Mouse (Mus musculus) ES-Bruce4 (cell line): ENCODE measurements at regions not wholly inside any gene's neighbourhood (a gene's known extent, or its start where the extent isn't known, plus 50 kb on each side); places are given as distances from the start of the nearest gene placed in this dataset.

Experiments used
- CTCF ChIP-seq: IDR thresholded peaks from one replicate; pipeline ENCODE4 v1.8.1; 2011; ENCODE audit warnings: low read depth, low read length
- EP300 ChIP-seq: IDR thresholded peaks from 2 replicates; pipeline ENCODE4 v1.6.1; 2011; ENCODE audit warnings: low read depth, low read length; ENCODE audit not compliant: insufficient read depth
- POLR2A ChIP-seq: IDR thresholded peaks from one replicate; pipeline ENCODE4 v1.8.1; 2011; ENCODE audit warnings: low read length; ENCODE audit not compliant: insufficient read depth

GRCm38 (mm10) chr13:59988393-59988965, 165.5 kb upstream of the Tut7 start:
- TF ChIP-seq CTCF (no peak), POLR2A (no peak), EP300 (no peak)
